Mouse (Mus musculus) adrenal gland, postnatal 14 days (tissue): ENCODE data around the gene Gm21985. TPM values are rescaled to one million over a fixed set of nuclear protein-coding genes. Genes with fewer than 3 reads are reported as not detected.

Experiments used
- DNase-seq: peaks from one replicate; pipeline ENCODE4 v3.0.0; 2021; ENCODE audit warnings: mixed read lengths
- long read RNA-seq, 2 experiments: library from polyadenylated mRNA; stranded (forward); transcript quantifications; one replicate each; pipeline ENCODE4 v2.0.0; 2021
- total RNA-seq: library from RNA; stranded (reverse); gene quantifications from 2 replicates; pipeline ENCODE4 v1.2.3, GENCODE M21; 2021

Gm21985 gene
- total RNA-seq = not detected in 2 replicates
- long read RNA-seq, experiment 1, partial matches to known transcripts = 0 of 2 reads
- long read RNA-seq, experiment 1, other reads (novel, unspliced or antisense) = 2 of 2 reads
- long read RNA-seq, experiment 2, partial matches to known transcripts = 0 of 4 reads
- long read RNA-seq, experiment 2, other reads (novel, unspliced or antisense) = 4 of 4 reads

DNA sequence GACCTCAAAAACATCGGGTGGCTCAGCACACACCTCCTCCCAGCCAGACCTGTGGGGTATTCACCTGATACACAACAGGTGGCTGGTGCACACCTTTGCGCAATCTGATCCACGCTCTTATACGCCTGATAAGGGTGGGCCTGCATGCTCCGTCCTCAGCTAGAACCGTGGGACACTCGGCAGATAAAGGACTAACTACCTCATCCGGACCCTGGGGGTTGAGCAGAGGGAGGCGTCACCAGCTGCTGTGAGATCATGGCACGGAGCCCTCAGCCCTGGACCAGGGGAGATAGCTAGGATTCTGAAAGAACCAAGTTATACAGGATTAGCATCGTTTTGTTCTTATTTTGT, at the start of gene Gm21985:
Gene Gm21985, plus strand, starts transcription at position 73 of the 351 bp plus-strand sequence.
- peak; percentile 81 for DNase-seq

GRCm38 (mm10) chr2:112217614-112218013, 48.5 kb upstream of the Gm21985 start:
- no peak for DNase-seq

- DNase-seq = no peak
These were observed 45.2 kb upstream of the Gm21985 start for GRCm38 (mm10) chr2:112220880-112221279.

- no peak for DNase-seq
These were observed 43.5 kb upstream of the Gm21985 start for GRCm38 (mm10) chr2:112222607-112223006.

DNA sequence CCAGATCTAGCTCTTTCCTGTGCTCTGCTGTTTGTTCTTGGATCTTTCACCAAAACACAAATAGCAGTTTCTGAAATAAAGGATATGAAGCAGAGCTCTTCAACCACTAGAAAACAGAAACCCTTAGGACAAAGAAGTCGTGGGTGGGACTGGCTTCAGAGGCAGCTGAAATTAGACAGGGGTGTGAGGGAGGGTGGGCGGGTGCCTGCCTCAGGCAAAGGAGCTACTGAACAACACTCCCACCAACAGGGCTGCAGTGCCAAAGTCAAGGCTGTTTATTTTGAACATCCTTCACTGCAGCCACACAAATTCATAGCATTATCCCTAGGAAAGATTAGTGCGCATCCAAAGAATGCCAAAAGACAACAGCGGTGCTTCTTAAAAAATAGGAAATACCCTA, 41.8 kb upstream of the Gm21985 start:
- DNase-seq = no peak

DNA sequence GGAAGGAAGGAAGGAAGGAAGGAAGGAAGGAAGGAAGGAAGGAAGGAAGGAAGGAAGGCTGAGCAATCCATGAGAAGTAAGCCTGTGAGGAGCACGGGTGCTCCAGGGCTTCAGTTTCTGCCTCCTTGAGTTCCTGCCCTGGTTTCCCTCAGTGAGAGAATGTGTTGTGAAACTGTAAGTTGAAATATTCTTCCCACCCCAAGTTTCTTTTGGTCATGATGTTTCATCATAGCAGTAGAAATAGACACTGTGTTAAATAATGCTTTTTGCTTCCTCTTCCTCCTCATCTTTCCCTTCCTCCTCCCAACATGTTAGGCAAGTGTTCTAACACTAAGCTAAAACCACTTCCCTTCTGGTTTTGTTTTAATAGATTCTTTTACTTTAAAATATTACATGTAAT, 33.5 kb upstream of the Gm21985 start:
- no peak for DNase-seq

- DNase-seq = no peak
These were observed 29.5 kb upstream of the Gm21985 start for GRCm38 (mm10) chr2:112236620-112237019.

- DNase-seq = no peak
These were observed 28.1 kb upstream of the Gm21985 start for GRCm38 (mm10) chr2:112238006-112238405.

DNA sequence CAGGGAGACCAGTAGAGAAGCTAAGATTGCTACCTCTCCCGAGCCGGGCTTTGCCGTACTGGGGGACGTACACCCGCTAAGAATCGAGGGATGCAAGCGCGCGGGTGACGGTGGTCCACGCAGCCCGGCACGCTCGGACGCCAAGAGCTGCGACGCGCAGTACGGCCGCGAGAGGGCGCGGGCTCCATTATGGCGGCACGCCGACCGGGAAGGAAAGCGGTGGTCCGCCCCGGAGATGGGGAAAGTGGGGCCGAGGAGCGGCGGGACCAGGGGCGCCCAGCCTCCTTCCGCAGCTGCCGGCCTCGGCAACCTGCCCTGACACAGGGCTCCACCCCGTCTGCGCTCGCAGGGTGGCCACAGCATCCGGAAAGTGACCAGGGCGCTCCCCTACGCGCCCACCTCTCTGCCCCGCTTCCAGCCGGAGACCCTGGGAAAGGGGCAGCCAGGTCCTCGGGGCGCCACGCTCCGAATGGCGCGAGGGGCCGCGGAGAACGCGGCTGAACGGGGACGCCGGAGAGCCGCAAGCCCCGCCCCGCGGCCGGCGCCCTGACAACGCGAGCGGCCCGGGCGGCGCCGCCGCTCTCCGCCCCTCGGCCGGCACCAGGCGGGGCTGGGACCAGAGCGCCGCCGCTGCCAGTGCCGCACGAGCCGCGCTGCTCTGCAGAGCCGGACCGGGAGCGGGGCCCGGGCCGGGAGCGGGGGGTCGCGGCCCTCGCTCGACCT, 26.7 kb upstream of the Gm21985 start, which contains the start of gene Lpcat4:
Gene Lpcat4, plus strand, starts transcription at position 257 of the 723 bp plus-strand sequence.
- DNase-seq = peak; percentile 92

DNA sequence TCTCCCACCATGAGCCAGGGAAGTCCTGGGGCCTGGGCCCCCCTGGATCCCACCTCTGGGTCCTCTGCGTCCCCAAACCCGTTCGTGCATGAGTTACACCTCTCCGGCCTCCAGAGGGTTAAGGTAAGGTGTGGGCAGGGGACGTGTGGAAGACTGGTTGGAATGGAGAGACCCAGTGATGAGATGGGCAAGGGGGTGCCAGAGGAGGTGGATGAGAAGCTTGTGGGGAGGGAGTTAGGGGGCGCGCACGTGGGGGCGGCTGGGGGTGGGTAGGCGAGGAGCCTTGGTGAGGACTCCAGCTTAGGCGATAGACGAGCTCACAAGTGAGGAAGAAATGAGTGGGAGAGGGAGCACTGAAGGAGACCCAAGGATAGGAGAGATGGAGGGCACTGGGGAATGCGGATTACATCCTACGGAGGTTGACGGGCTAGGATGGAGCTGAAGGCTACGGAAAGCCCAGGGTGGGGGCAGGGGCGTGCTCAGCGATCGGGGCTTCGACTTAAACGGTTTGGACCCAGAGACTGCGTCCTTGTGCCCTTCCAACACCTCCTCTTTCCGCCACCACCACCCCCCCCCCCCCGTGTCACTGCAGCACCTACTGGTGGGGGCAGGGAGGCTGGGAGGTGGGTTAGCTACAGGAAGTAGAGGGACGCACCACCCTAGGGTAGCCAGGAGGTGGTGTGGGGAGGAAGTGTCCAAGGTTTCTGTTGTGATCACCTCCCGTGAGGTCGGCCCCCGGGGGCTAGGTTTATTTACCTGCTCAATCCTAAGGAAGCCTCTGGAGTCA, 26.0 kb upstream of the Gm21985 start:
- peak; percentile 30 for DNase-seq

GRCm38 (mm10) chr2:112241787-112242186, 24.3 kb upstream of the Gm21985 start:
- DNase-seq = no peak

DNA sequence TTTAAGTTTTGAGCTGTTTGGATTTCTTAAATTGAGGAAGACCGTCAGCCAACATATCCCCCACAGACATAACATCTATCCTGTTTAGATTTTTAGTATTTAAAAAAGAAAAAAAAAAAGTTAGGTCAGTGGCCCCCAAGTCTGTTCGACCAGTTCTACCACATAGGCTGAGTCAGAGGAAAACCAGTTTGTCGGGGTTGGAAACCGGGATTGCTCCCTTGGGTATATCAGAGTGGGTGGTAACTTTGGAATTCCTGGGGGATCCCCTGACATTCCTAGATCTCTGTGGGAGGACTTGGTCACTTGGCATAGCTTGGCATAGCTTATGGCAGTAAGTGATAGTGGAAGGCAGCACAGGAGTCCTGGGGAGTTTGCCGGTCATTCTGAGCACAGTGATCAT, 20.8 kb upstream of the Gm21985 start:
- DNase-seq = no peak

DNA sequence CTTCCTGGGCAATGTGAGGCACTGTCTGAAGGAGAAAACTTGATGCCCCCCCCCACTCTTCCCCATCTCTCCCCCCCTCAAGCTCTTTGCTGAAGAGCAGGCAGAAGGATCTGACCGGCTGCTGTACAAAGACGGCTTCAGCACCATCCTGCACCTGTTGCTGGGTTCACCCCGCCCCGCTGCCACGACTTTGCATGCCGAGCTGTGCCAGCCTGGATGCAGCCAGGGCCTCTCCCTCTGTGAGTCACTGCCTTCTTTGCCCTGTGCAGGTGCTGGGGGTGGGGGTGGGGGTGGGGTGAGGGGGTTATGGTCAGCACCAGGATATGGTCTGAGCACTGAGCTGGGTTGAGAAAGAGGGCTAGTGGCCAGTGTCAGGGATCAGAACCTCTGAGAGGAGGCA, 19.9 kb upstream of the Gm21985 start:
- no peak for DNase-seq

- no peak for DNase-seq
These were observed 18.8 kb upstream of the Gm21985 start for GRCm38 (mm10) chr2:112247323-112247722.

- DNase-seq = no peak
These were observed 16.2 kb upstream of the Gm21985 start for GRCm38 (mm10) chr2:112249780-112250453.

DNA sequence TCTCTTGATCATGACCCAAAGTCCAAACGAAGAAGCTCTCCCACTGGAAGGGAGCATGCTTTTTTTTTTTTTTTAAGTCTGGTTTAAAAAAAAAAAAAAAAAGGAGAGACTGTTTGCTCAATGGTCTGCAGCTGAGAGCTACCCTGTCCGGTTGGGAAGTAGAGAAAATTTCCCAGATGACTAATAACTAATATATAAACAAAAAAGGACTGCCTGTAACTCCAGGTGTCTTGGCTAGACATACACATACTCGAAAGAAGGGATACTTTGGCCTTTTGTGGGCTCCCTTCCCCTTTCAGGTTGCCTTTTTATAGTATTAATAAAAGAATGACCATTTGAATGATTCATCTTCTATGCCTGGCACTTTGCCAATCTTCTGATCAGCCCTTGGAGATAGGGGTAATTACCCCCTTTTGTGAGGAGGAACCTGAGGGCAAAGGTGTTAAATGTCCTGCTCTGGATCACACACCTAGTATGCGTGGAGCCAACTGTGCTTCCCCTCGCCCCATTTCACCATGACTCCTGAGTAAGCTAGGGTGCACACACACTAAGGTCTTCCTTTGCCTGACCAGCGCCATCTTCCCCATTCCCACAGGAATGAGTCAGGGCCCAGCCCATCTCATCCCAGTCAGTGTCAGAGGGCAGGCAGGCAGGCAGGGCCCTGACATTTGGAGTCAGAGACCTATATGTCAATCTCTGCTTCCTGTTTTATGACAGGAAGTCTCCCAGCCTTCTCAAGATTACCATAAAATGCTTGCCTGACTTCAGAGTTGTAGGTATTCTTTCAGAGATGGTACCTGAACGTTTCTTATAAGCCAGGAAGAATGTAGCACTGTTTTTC, 11.2 kb upstream of the Gm21985 start:
- DNase-seq = peak; percentile 57

DNA sequence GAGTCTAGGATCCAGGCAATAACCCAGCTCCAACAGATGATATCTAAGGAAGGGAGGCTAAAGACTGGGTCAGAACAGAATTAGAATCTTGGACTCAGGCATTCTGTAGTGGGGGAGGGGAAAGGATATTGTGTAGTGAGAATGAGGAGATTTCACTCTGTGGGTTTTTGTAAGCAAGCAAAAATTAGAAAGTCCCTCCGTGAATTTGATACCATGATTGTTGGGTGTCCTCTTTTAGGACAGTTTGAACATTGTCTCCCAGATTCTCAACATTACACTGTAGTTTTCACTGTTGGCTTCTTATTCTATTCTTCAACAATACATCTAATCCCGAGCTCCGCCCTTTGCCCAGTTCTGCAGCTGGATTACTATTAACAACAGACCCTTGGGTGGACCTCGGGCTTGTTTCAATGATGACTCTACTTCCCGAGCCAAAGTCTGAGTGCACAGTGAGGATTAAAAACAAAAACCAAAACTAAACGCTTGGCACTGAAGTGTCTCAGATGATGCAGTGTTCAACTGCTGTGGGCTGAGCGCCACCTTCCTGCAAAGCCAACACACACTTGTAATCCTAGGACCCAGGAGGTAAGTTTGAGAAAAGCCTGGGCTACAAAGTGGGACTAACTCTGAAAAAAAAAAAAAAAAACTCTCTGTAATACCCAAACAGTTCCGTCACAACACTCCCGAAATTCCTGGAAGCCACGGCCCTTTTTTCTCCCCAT, 6.7 kb upstream of the Gm21985 start, which contains the start of gene Nutm1:
Gene Nutm1, minus strand, starts transcription at position 51 of the 722 bp plus-strand sequence.
- no peak for DNase-seq

DNA sequence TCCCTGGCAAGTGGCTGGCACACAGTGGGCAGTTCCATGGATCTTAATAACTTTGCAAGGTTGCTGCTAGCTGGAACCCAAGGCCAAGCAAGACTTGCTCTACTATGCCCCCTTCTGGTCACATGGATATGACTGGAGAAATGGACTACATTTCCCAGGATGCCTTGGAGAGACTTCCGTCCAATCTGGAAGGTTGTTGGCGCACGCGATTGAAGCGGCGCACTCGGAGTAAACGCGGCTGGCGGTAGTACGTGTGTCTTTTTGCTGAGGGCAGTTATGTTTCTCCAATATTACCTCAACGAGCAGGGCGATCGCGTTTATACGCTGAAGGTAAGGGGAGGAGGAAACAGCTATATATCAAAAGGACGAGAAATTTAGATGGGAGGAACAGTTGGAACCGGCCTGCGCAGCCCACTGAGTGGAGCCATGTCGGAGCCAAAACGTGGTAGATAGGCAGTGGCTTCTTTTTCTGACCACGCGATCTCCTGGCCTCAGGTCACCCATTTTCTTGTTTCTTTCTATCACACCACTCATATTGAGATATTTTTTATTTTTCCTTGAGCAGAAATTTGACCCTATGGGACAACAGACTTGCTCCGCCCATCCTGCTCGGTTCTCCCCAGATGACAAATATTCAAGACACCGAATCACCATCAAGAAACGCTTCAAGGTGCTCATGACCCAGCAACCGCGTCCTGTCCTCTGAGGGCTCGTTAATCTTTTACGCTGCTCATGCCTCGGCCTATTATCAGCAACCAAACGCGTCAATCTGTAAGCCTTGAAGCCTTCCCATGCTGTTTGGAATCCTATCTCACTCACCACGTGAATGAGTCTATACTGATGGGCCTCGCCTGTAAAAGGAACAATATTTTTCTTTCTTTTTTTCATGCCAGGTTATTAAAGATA, 4.1 kb upstream of the Gm21985 start, which contains the start of gene Nop10:
Gene Nop10, plus strand, starts transcription at position 179 of the 906 bp plus-strand sequence.
- DNase-seq = peak; percentile 90

GRCm38 (mm10) chr2:112262779-112263295, 3.3 kb upstream of the Gm21985 start:
- DNase-seq = peak; percentile 22
